Mouse (Mus musculus): ENCODE measurements at regions not wholly inside any gene's neighbourhood (a gene's known extent, or its start where the extent isn't known, plus 50 kb on each side); places are given as distances from the start of the nearest gene placed in this dataset.
"Not testable (repeated sequence)": the region's sequence is repeated elsewhere in the genome, so short reads cannot be mapped to it uniquely, and the experiment has no call there.

DNA sequence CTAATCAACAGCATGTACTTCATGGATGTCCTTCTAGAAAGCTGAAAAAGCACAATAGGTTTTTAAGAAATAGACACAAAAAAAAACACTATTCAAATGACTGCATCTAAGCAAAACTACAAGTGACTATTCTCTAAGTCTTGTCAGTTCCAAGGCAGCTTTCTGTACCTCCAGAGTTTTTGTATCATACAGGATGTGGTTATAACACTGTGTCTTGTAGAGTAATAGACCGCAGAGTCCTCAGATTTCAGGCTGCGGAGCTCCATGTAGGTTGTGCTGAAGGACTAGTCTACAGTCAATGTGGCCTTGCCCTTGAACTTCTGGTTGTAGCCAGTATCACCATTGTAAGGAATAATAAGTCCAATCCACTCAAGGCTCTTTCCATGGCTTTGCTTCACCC is 1137.7 kb upstream of the Zfp386 start:
- H3K4me1 ChIP-seq (replicated peaks); H3K4me3 ChIP-seq (replicated peaks); H3K9ac ChIP-seq (replicated peaks); H3K27ac ChIP-seq; ATAC-seq; H3K4me2 ChIP-seq (replicated peaks); H3K36me3 ChIP-seq; H3K27me3 ChIP-seq: not testable (repeated sequence)
- 82% methylated on average over 2 of the region's 2 CpGs for WGBS
- H3K9me3 ChIP-seq: peaks cover 36% of the 10 kb centered on the region

DNA sequence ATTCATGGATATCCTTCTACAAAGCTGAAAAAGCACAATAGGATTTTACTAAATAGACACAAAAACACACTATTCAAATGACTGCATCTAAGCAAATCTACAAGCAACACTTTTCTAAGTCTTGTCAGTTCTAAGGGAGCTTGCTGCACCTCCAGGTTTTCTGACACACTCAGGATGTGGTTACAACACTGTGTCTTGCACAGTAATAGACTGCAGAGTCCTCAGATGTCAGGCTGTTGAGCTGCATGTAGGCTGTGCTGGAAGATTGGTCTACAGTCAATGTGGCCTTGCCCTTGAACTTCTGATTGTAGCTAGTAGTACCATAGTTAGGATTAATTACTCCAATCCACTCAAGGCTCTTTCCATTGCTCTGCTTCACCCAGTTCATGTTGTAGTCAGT is 1133.1 kb upstream of the Zfp386 start:
- H3K27me3 ChIP-seq; H3K9ac ChIP-seq (replicated peaks); H3K4me3 ChIP-seq (replicated peaks); H3K36me3 ChIP-seq; H3K4me1 ChIP-seq (replicated peaks); H3K4me2 ChIP-seq (replicated peaks); ATAC-seq; H3K27ac ChIP-seq: not testable (repeated sequence)
- H3K9me3 ChIP-seq: peaks cover 31% of the 10 kb centered on the region

DNA sequence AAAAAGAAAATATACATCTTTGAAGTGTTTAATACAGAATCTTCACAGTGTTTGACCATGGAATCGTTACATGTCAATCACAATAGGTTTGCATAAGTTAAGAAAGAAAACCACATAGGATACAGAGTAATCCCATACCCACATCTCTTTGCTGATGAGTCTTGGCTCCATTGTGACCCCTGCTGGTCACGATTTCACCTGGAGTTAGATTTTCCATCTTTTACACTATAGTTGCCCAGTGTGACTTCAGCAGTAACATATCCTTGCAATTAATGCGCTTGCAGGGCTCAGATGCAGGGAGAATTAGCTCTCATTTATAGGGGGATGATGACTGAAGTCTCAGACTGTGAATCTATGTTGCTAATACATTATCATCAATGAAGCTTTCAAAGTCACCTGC is 1119.8 kb upstream of the Zfp386 start:
- Histone ChIP-seq H3K9ac (replicated peaks) (no peak overlapping the region), H3K4me1 (replicated peaks) (no peaks in the 10 kb centered on the region), H3K9me3 (peaks cover 30% of the 10 kb centered on the region), H3K4me3 (replicated peaks) (no peak overlapping the region), H3K36me3 (no peaks in the 10 kb centered on the region), H3K27me3 (no peaks in the 10 kb centered on the region), H3K27ac (no peak overlapping the region), H3K4me2 (replicated peaks) (no peak overlapping the region)
- ATAC-seq: no peak
- WGBS: 70% methylated on average over 3 of the region's 3 CpGs

DNA sequence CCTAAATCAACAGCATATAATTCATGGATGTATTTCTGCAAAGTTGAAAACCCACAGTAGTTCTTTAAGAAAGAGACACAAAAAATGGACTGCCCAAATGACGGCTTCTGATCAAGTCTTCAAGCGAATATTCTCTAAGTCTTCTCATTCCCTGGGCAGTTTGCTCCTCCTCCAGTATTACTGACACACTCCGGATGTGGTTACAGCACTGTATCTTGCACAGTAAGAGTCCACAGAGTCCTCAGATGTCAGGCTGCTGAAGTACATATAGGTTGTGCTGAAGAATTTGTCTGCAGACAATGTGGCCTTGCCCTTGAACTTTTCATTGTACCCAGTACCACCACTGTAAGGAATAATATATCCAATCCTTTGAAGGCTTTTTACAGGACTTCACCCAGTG is 1115.4 kb upstream of the Zfp386 start:
- no peak for ATAC-seq
- no peak overlapping the region for H3K4me2 ChIP-seq (replicated peaks)
- no peak overlapping the region for H3K4me3 ChIP-seq (replicated peaks)
- H3K4me1 ChIP-seq (replicated peaks): no peaks in the 10 kb centered on the region
- H3K27ac ChIP-seq: no peak overlapping the region
- H3K9me3 ChIP-seq: peaks cover 29% of the 10 kb centered on the region
- no peak overlapping the region for H3K9ac ChIP-seq (replicated peaks)
- H3K27me3 ChIP-seq: no peaks in the 10 kb centered on the region
- no peaks in the 10 kb centered on the region for H3K36me3 ChIP-seq
- WGBS: 82% methylated on average over 3 of the region's 3 CpGs

DNA sequence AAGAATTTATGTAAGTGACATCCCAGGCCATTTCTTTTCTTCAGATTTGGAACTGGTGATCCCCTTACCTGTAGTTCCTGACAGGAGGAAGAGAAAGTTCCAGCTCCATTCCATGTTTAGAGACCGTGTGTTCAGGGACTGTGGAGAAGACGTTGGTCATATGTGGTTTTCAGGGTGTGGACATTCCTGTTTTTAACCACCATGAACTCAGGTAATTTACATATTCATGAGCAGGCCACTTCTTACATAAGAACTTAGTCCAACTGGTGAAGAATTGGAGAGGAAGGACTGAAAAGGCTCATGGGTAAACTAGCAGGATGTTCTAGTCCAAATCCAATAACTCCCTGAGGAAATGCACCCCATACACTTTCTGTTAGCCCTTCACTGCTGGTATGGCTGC is 1114.9 kb upstream of the Zfp386 start:
- Histone ChIP-seq H3K9me3 (peaks cover 25% of the 10 kb centered on the region), H3K4me1 (replicated peaks) (no peaks in the 10 kb centered on the region), H3K9ac (replicated peaks) (no peak overlapping the region), H3K4me3 (replicated peaks) (no peak overlapping the region), H3K4me2 (replicated peaks) (no peak overlapping the region), H3K27ac (no peak overlapping the region), H3K27me3 (no peaks in the 10 kb centered on the region), H3K36me3 (no peaks in the 10 kb centered on the region)
- ATAC-seq: no peak
- WGBS: 78% methylated on average over 2 of the region's 2 CpGs

DNA sequence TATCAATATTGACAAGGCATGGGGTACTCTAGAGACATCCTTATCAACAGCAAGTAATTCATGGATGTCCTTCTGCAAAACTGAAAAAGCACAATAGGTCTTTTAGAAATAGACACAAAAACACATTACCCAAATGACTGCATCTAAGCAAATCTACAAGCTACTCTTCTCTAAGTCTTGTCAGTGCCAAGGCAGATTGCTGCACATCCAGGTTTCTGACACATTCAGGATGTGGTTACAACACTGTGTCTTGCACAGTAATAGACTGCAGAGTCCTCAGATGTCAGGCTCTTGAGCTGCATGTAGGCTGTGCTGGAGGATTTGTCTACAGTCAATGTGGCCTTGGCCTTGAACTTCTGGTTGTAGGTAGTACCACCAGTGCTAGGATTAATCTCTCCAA is 1110.7 kb upstream of the Zfp386 start:
- not testable (repeated sequence) for H3K27me3 ChIP-seq; H3K4me2 ChIP-seq (replicated peaks); H3K4me1 ChIP-seq (replicated peaks); H3K4me3 ChIP-seq (replicated peaks); ATAC-seq; H3K9ac ChIP-seq (replicated peaks); H3K27ac ChIP-seq; H3K36me3 ChIP-seq
- peaks cover 24% of the 10 kb centered on the region; the same call in 1 of the 2 replicates for H3K9me3 ChIP-seq

DNA sequence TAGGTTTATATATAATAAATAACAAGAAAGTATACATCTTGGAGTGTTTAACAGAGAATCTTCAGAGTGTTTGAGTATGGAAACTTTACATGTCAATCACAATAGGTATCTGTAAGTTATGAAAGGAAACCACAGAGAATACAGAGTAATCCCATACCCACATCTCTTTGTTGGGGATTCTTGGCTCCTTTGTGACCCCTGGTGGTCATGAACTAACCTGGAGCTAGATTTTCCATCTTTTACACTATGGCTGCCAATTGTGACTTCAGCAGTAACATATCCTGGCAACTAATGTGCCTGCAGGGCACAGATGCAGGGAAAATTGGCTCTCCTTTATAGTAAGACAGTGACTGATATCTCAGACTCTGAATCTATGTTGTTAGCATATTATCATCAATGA is 1107.9 kb upstream of the Zfp386 start:
- Histone ChIP-seq H3K27me3 (no peaks in the 10 kb centered on the region), H3K4me3 (replicated peaks) (no peak overlapping the region), H3K4me1 (replicated peaks) (no peaks in the 10 kb centered on the region), H3K9ac (replicated peaks) (no peak overlapping the region), H3K4me2 (replicated peaks) (no peak overlapping the region), H3K9me3 (peaks cover 15% of the 10 kb centered on the region; the same call in 1 of the 2 replicates), H3K27ac (no peak overlapping the region), H3K36me3 (no peaks in the 10 kb centered on the region)
- no peak for ATAC-seq

DNA sequence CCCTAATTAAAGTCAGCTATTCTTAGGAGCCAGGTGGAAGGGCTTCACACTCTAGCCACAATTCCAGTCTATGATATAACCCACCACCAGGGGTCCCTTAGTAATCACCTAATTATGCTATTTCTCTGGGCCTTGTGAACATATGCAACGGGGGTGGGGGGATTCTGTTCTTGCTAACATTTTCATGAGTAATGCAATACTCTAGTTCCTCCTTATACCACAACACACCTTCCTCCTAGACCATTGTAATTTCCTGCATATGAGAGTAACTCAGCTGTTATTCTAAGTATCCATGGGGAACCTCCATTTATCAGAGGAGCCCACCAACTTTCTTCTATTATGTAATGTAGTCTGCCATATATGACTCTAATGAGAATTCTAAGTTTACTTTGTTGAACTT is 1085.4 kb upstream of the Zfp386 start:
- no peaks in the 10 kb centered on the region for H3K4me1 ChIP-seq (replicated peaks)
- no peaks in the 10 kb centered on the region for H3K27me3 ChIP-seq
- no peaks in the 10 kb centered on the region for H3K36me3 ChIP-seq
- H3K4me2 ChIP-seq (replicated peaks): no peak overlapping the region
- no peak for ATAC-seq
- peaks cover 43% of the 10 kb centered on the region for H3K9me3 ChIP-seq
- 74% methylated on average over 1 of the region's 1 CpGs for WGBS
- H3K4me3 ChIP-seq (replicated peaks): no peak overlapping the region
- H3K9ac ChIP-seq (replicated peaks): no peak overlapping the region
- H3K27ac ChIP-seq: no peak overlapping the region

DNA sequence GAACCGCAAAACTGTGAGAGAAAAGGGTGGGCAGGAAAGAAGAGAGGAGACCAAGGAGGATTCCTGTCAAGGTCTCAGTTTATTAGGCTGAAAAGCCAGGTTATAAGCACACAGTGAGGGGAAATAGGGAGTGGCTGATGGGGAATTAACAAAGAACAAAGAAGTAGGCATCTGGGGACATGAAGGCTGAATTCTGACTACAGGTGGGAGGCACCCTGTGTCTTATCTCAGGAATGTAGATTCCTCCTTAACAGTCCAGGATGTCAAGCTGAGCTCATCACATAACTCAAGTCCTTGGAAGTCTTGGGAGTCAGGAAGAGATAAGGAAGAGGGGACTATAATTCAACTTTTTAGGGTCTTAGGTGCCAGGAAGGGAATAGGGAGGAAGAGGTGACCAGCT is 1083.3 kb upstream of the Zfp386 start:
- 95% methylated on average over 1 of the region's 1 CpGs for WGBS
- ATAC-seq, H3K27ac ChIP-seq: not testable (repeated sequence)

DNA sequence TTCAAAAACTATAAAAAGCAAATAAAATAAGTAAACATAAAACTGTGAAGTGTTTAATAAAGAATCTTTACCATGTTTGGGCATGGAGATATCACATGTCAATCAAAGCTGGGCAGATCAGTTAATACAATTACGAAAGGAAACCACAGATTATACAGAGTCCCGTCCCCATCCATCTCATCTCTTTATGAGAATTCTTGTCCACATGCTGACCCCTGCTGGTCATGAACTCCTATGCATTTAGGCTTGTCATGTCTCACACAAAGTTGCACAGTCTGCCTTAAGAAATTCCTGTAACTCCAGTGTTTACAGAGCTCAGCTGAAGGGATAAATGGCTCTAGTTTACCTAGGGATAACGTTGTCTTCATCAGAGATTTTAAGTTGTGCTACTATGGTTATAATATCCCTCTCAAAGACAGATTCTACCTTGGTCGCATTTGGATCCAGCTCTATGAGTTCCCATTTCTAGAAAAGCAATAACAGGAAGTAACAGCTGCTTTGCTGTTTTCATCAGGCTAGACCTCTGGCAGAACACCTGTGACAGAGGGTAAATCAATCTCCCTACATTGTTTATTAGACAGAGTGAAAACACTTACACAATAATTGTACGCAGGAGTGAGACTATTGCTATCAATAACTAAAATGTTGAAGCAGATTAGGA is 1065.9 kb upstream of the Zfp386 start:
- Histone ChIP-seq H3K4me2 (replicated peaks) (no peak overlapping the region), H3K9ac (replicated peaks) (no peak overlapping the region), H3K4me1 (replicated peaks) (no peaks in the 10 kb centered on the region), H3K4me3 (replicated peaks) (no peak overlapping the region), H3K36me3 (no peaks in the 10 kb centered on the region), H3K27ac (no peak overlapping the region), H3K9me3 (peaks cover 11% of the 10 kb centered on the region; the same call in 1 of the 2 replicates), H3K27me3 (no peaks in the 10 kb centered on the region)
- 75% methylated on average over 5 of the region's 5 CpGs for WGBS
- no peak for ATAC-seq

More for the DNA sequence above, 1083.3 kb upstream of the Zfp386 start:
- H3K4me2 ChIP-seq (replicated peaks); H3K4me3 ChIP-seq (replicated peaks); H3K4me1 ChIP-seq (replicated peaks); H3K36me3 ChIP-seq; H3K27me3 ChIP-seq; H3K9ac ChIP-seq (replicated peaks): not testable (repeated sequence)
- peaks cover 47% of the 10 kb centered on the region for H3K9me3 ChIP-seq

DNA sequence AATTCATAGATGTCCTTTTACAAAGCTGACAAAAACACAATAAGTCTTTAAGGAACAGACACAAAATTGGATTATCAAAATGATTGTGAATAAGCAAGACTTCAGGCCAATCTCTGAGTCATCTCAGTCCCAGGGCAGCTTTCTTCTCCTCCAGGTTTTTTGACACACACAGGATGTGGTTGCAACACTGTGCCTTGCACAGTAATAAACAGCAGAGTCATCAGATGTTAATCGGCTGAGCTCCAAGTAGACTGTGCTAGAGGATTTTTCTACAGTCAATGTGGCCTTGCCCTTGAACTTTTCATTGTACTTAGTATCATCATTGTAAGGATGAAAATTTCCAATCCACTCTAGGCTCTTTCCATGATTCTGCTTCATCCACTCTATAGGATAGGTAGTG is 1056.6 kb upstream of the Zfp386 start:
- H3K27ac ChIP-seq: no peak overlapping the region
- H3K4me1 ChIP-seq (replicated peaks): no peaks in the 10 kb centered on the region
- ATAC-seq: no peak
- H3K27me3 ChIP-seq: no peaks in the 10 kb centered on the region
- H3K4me2 ChIP-seq (replicated peaks): no peak overlapping the region
- no peaks in the 10 kb centered on the region for H3K36me3 ChIP-seq
- WGBS: 95% methylated on average over 1 of the region's 1 CpGs
- H3K9me3 ChIP-seq: peaks cover 35% of the 10 kb centered on the region
- H3K4me3 ChIP-seq (replicated peaks): no peak overlapping the region
- no peak overlapping the region for H3K9ac ChIP-seq (replicated peaks)

DNA sequence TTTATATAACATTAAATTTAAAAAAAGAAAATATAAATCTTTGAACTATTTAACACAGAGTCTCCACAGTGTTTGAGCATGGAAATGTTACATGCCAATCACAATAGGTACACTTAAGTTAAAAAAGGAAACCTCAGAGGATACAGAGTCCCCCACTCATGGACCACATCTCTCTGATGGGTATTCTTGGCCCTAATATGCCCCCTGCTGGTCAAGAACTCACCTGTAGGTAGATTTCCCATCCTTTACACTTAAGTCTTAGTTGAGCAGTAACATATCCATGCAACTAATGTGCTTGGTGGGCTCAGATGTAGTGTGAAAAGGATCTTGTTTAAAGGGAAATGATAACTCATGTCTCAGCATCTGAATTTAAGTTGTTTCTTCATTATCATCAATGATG is 1050.7 kb upstream of the Zfp386 start:
- H3K9ac ChIP-seq (replicated peaks): no peak overlapping the region
- H3K27me3 ChIP-seq: no peaks in the 10 kb centered on the region
- H3K36me3 ChIP-seq: no peaks in the 10 kb centered on the region
- H3K4me1 ChIP-seq (replicated peaks): no peaks in the 10 kb centered on the region
- peaks cover 19% of the 10 kb centered on the region for H3K9me3 ChIP-seq
- ATAC-seq: no peak
- H3K4me3 ChIP-seq (replicated peaks): no peak overlapping the region
- H3K27ac ChIP-seq: no peak overlapping the region
- H3K4me2 ChIP-seq (replicated peaks): no peak overlapping the region

DNA sequence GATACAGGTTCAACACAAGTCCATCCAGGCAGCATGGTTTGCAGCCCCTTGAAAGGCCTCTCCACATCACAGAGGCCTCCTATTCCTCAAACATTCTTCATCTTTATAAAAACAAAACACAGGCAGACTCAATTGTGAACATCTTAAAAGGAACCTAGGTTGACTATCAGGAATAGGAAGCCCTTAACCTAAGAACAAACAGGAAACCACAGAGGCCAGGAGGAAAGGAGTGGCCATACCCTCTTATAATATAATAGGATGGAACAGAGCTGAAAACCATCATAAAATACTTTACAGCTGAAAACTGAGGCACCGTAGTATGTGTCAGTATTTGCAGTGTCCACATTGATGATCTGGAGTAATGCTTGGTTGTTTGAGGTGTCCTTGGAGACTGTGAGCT is 1044.4 kb upstream of the Zfp386 start:
- Histone ChIP-seq H3K36me3 (no peaks in the 10 kb centered on the region), H3K27ac (no peak overlapping the region), H3K4me3 (replicated peaks) (no peak overlapping the region), H3K4me2 (replicated peaks) (no peak overlapping the region), H3K4me1 (replicated peaks) (no peaks in the 10 kb centered on the region), H3K27me3 (no peaks in the 10 kb centered on the region), H3K9ac (replicated peaks) (no peak overlapping the region), H3K9me3 (peaks cover 23% of the 10 kb centered on the region)
- 97% methylated on average over 1 of the region's 1 CpGs for WGBS
- ATAC-seq: no peak
